Mouse (Mus musculus) Patski (cell line): Measurements from ENCODE around the gene Lcn5. TPM values are rescaled to one million over a fixed set of nuclear protein-coding genes. Genes with fewer than 3 reads are reported as not detected.
"Not testable (repeated sequence)": the region's sequence is repeated elsewhere in the genome, so short reads cannot be mapped to it uniquely, and the experiment has no call there.

Experiments used
- ATAC-seq: fragments of 100-300 bp; one replicate; pipeline ENCODE4 v1.8.0; 2021
- CTCF ChIA-PET: fragments of 350-600 bp; sonication (Branson Sonifier 250); formaldehyde crosslinking; loops from one replicate; lab custom pipeline; 2022; ENCODE audit warnings: inconsistent platforms; lab: Charles Lee
- POLR2A ChIA-PET: fragments of 350-600 bp; sonication (Branson Sonifier 250); formaldehyde crosslinking; loops from one replicate; lab custom pipeline; 2022; ENCODE audit warnings: antibody characterized with exemption, inconsistent platforms; lab: Charles Lee
- DNase-seq: peaks from one replicate; pipeline ENCODE4 v3.0.0-alpha.2; 2011; ENCODE audit warnings: low read depth, low spot score
- H3K27me3 ChIP-seq: fragments of 371-371 bp; one replicate; pipeline ENCODE4 v1.5.1; 2021
- CTCF ChIP-seq: fragments of 100-300 bp; IDR thresholded peaks from one replicate; pipeline ENCODE4 v1.5.1; 2021
- in situ Hi-C: fragments of 300-500 bp; cut with MboI; formaldehyde crosslinking; loops from 3 replicates; pipeline ENCODE4 v1.11.1; 2018; ENCODE audit warnings: low pct_unique_long_range_greater_than_20kb, mixed read lengths
- polyA plus RNA-seq: library from polyadenylated mRNA; unstranded; gene quantifications from one replicate; pipeline ENCODE4 v1.2.3, GENCODE M21; 2021

Gene Lcn5
- polyA plus RNA-seq, 1 experiment from 2014 or later = not detected

DNA sequence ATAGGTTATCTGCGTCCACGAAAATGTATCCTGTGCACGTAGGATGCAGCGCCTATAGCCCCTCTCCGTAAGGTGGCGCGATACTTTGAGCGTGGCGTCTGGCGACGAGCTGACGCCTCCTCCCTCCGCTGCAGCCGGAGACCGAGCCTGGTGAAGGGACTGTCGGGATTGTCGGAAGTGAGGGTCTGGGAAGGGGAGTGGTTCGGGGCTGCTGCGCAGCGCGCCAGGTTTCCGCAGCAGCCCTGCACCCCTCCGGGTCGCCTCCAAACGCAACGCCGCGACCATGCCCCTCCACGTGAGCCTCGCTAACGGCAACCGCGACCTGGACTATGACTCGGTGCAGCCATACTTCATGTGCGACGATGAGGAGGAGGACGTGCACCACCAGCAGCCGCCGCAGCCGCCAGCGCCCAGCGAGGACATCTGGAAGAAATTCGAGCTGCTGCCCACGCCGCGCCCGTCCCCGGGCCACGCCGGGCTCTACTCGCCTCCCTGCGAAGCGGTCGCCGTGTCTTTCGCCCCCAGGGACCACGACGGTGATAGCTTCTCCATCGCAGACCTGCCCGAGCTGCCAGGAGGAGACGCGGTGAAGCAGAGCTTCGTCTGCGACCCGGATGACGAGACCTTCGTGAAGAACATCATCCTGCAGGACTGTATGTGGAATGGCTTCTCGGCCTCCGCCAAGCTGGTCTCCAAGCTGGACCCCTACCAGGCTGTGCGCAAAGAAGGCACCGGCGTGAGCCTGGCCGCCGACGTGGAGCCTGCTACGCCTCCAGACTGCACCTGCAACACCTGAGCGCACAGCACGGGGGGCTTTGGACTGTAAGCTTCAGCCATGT lies 49.1 kb downstream of the Lcn5 start, which contains the start of gene Bmyc:
Bmyc (plus strand) TSS at position 97 of the 839 bp plus-strand sequence.
- H3K27me3 ChIP-seq = peaks cover 4% of the 10 kb centered on the region
- ATAC-seq (peak; percentile 70), DNase-seq (no peak)
- ChIA-PET CTCF (interaction anchor here (2.9 kb wide), 1 partner anchor 12 kb away, joined by 14 read pairs; no protein-coding TSS in a partner anchor), POLR2A (interaction anchor here (0.9 kb wide), 1 partner anchor 69 kb away, joined by 3 read pairs; no protein-coding TSS in a partner anchor)
- in situ Hi-C loops = no loop called here
- peak; percentile 76 for TF ChIP-seq CTCF

DNA sequence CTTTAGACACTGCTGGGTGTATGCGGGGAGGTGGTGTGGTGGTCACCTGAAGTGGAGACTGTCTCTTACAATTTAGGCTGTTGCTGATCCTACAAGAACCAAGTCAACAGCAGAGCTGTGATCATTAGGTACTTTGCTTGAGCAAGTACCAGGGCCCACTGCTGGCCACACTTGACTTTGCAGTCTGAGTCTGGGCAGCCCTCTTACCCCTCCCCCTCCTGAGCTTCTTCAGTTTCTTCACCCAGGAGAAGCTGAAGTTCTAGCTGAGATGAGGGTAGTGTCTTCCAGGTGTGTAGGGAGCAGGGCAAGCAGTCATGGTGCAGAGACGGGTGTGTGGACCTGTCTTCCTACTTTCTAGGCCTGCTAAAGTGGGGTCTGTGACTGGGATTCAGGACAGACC lies 50.4 kb downstream of the Lcn5 start:
- POLR2A ChIA-PET = interaction anchor here (0.9 kb wide), 1 partner anchor 68 kb away, joined by 3 read pairs; no protein-coding TSS in a partner anchor
- DNase-seq (no peak), ATAC-seq (no peak)
- CTCF ChIA-PET = no interaction called here
- H3K27me3 ChIP-seq = peaks cover 4% of the 10 kb centered on the region
- in situ Hi-C loops = no loop called here
- no peak for TF ChIP-seq CTCF

GRCm38 (mm10) chr2:25709056-25709455 lies 51.3 kb downstream of the Lcn5 start:
- POLR2A ChIA-PET, in situ Hi-C loops, DNase-seq, CTCF ChIA-PET, ATAC-seq, H3K27me3 ChIP-seq: not testable (repeated sequence)

GRCm38 (mm10) chr2:25709791-25710190 lies 52.0 kb downstream of the Lcn5 start:
- ATAC-seq, H3K27me3 ChIP-seq, in situ Hi-C loops, POLR2A ChIA-PET, DNase-seq, CTCF ChIA-PET: not testable (repeated sequence)

Other genes starting within 250 kb of the Lcn5 start
- 0.09 TPM for gene Fut7, start 234.7 kb upstream of the Lcn5 start, polyA plus RNA-seq
- 98.6 TPM for gene Abca2, start 229.2 kb upstream of the Lcn5 start, polyA plus RNA-seq
- gene Clic3, start 201.1 kb upstream of the Lcn5 start, polyA plus RNA-seq = 1.0 TPM
- gene Paxx, start 196.9 kb upstream of the Lcn5 start, polyA plus RNA-seq = 23.3 TPM
- 33.6 TPM for gene Ptgds, start 187.9 kb upstream of the Lcn5 start, polyA plus RNA-seq
- not detected for gene Lcn12, start 164.0 kb upstream of the Lcn5 start, polyA plus RNA-seq
- gene Fbxw5, start 157.2 kb upstream of the Lcn5 start, polyA plus RNA-seq = 85.5 TPM
- gene C8g, start 156.2 kb upstream of the Lcn5 start, polyA plus RNA-seq = 5.2 TPM
- 30.4 TPM for gene Traf2, start 111.0 kb upstream of the Lcn5 start, polyA plus RNA-seq
- 285 TPM for gene Edf1, start 100.1 kb upstream of the Lcn5 start, polyA plus RNA-seq
- gene Mamdc4, start 83.1 kb upstream of the Lcn5 start, polyA plus RNA-seq = 15.4 TPM
- gene Phpt1, start 82.7 kb upstream of the Lcn5 start, polyA plus RNA-seq = 139 TPM
- gene Ajm1, start 76.2 kb upstream of the Lcn5 start, polyA plus RNA-seq = 4.0 TPM
- 90.3 TPM for gene Rabl6, start 49.4 kb upstream of the Lcn5 start, polyA plus RNA-seq
- 0.36 TPM for gene Ccdc183, start 40.3 kb upstream of the Lcn5 start, polyA plus RNA-seq
- gene Tmem141, start 35.9 kb upstream of the Lcn5 start, polyA plus RNA-seq = 17.5 TPM
- not detected for gene Fcna, start 29.9 kb upstream of the Lcn5 start, polyA plus RNA-seq
- not detected for gene Lcn8, start 4.8 kb upstream of the Lcn5 start, polyA plus RNA-seq
- gene Lcn6, start 18.8 kb downstream of the Lcn5 start, polyA plus RNA-seq = not detected
- not detected for gene Lcn10, start 24.8 kb downstream of the Lcn5 start, polyA plus RNA-seq
- gene Obp2a, start 42.1 kb downstream of the Lcn5 start, polyA plus RNA-seq = not detected
- gene Bmyc, start 48.8 kb downstream of the Lcn5 start, polyA plus RNA-seq = 17.0 TPM
- not detected for gene Obp2b, start 79.1 kb downstream of the Lcn5 start, polyA plus RNA-seq
- not detected for gene Lcn3, start 107.6 kb downstream of the Lcn5 start, polyA plus RNA-seq
- gene Lcn11, start 119.1 kb downstream of the Lcn5 start, polyA plus RNA-seq = not detected
- not detected for gene Gm13539, start 124.3 kb downstream of the Lcn5 start, polyA plus RNA-seq
- not detected for gene Glt6d1, start 157.9 kb downstream of the Lcn5 start, polyA plus RNA-seq
- not detected for gene Lcn9, start 165.2 kb downstream of the Lcn5 start, polyA plus RNA-seq
- gene Sohlh1, start 189.3 kb downstream of the Lcn5 start, polyA plus RNA-seq = not detected
- gene Kcnt1, start 205.8 kb downstream of the Lcn5 start, polyA plus RNA-seq = 0.06 TPM